Mouse (Mus musculus) liver, embryonic 18 days (tissue): ENCODE data around the gene Heatr5b. TPM values are rescaled to one million over a fixed set of nuclear protein-coding genes. Genes with fewer than 3 reads are reported as not detected.

ENCODE experiments used
- polyA plus RNA-seq: library from polyadenylated mRNA; depleted of rRNA; stranded (reverse); fragments of >200 nt; gene quantifications from 2 replicates; pipeline ENCODE4 v1.2.3, GENCODE M21; 2012; rRNA removed

Gene Heatr5b
- 5.8 and 6.4 TPM in 2 replicates for polyA plus RNA-seq

DNA sequence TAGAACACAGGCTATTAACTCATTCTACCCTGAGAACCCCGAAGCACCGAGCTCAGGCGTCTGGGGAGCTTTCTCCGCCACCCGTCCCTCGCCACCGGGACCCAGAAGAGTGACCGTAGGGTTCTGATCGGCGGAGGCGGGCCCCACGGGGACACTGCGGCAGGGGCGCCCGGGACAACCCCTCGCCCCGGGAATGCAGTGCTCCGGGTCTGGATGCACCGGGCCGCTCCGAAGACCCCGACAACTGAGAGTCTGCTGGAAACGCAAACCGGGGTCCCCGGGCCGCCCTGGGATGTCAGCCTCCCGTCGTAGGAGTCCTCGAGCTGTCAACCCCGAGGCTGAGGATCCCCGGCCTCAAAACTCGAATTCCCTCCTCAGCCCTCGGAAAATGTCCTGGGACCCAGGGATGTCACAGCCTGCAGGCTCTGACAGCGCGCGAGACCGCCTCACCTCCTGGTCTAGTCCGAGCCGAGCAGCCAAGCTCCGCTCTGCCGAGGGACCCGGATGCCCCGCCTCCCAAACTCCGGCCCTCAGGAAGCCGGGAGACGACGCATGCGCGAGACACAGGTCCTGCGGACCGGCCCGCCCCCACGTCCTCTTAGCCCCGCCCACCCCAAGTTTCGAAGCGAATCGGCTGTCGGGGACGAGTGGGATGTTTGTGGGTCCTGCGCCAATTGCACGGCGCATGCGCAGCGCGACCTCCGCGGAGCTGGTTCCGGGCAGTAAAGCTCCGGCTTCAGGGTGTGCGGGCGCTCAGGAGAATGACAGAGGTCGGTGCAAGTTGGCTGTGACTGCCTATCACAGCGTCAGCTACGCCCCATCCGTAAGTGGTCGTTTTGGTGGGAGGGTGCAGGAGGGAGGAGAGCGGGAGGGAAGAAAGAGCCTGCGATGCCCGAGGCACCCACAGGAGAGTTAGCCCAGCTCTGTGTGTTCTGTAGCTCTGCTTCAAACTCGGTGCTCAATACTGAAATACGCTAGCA, at the start of gene Heatr5b, which contains the start of gene Gpatch11:
Gene Heatr5b (minus strand): TSS at position 509 of the 980 bp plus-strand sequence.
Gene Gpatch11 (plus strand): TSS at position 712 of the 980 bp plus-strand sequence.

DNA sequence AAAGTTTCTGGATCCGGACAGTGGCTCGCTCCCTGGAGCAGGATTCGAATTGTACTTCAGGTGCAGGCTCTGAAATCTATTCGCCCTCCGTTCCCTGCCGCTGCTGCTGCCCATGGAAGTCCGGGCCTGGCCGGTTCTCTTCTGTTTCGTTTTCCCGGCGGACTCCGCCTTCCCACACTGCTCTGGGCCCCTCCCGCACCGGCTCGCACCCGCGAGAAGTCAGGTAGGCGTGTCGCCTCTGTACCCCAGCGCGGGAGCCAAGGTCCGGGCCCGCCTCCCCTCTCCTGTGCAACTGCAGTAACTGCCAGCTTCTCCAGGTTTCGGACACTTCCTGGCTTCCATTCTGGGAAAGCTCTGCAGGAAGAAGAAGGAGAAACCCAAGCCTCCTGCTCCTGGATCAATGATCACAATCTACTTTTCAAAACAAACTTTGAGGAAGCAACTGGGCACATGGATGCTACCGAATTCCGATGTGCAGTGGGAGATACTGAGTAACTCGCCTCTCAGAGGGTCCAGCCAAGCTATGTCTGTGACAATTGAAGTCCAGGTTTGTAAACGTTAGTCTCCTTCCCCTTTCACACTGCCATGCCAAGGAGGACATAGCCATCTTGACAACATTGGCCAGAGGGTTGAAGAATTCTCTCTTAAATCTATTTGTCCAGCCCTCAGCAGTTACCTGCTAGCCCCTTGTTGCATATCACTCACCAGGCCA, 47.4 kb upstream of the Heatr5b start, which contains the start of gene Eif2ak2:
Gene Eif2ak2 (minus strand): TSS at position 173 of the 712 bp plus-strand sequence.

DNA sequence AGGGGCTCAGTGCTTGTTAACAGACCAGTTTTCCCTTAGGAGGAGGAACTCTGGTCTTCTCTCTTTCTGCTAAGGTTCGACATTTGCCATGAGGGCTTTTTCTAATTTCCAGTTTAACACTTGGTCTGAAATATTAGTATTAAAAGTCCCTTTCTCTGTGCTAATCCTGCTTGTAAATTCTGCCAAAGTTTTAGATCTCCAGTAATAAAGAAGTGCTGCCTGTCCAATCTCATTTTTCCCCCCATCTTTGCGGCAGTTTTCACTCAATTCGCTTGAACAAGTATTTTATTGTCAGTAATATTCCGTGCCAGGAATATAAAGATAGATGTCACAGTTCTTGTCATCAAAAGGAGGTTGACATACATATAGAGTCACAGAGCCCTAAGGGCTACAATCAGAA, 98.1 kb downstream of the Heatr5b start, which contains the start of gene Strn:
Gene Strn (minus strand): TSS at position 101 of the 400 bp plus-strand sequence.

Other genes starting within 250 kb of the Heatr5b start
- 3.3 and 3.7 TPM in 2 replicates for gene Strn, start 98.2 kb downstream of the Heatr5b start, polyA plus RNA-seq
- 6.8 and 7.4 TPM in 2 replicates for gene Gpatch11, start 203 bp upstream of the Heatr5b start, polyA plus RNA-seq
- 6.8 and 7.7 TPM in 2 replicates for gene Eif2ak2, start 47.2 kb upstream of the Heatr5b start, polyA plus RNA-seq
- not detected in 2 replicates for gene Sult6b1, start 71.6 kb upstream of the Heatr5b start, polyA plus RNA-seq
- 18.0 and 18.1 TPM in 2 replicates for gene Cebpzos, start 81.1 kb upstream of the Heatr5b start, polyA plus RNA-seq
- gene Cebpz, start 101.7 kb upstream of the Heatr5b start, polyA plus RNA-seq: 7.0 and 7.6 TPM in 2 replicates
- gene Ndufaf7, start 101.8 kb upstream of the Heatr5b start, polyA plus RNA-seq: 10.2 and 11.4 TPM in 2 replicates
- gene Prkd3, start 185.5 kb upstream of the Heatr5b start, polyA plus RNA-seq: 10.1 and 10.9 TPM in 2 replicates
- gene Qpct, start 216.5 kb upstream of the Heatr5b start, polyA plus RNA-seq: 31.7 and 33.5 TPM in 2 replicates